Mouse (Mus musculus) forebrain, embryonic 12.5 days (tissue): Measurements from ENCODE around the gene Ranbp9. TPM values are rescaled to one million over a fixed set of nuclear protein-coding genes. Genes with fewer than 3 reads are reported as not detected.

Experiments
- ATAC-seq: fragments of 200-750 bp; cut with Nextera tagmentation; 2 replicates; pipeline ENCODE4 v1.8.0; 2017; ENCODE audit warnings: moderate TSS enrichment; ENCODE audit not compliant: low FRiP score
- H3K27ac ChIP-seq: fragments of 300-500 bp; sonication (generic); 2 replicates; pipeline ENCODE4 v1.5.1; 2016; ENCODE audit warnings: mild to moderate bottlenecking
- H3K27me3 ChIP-seq: fragments of 300-500 bp; sonication (generic); 2 replicates; pipeline ENCODE4 v1.6.1; 2016; ENCODE audit warnings: mild to moderate bottlenecking
- H3K36me3 ChIP-seq: fragments of 300-500 bp; sonication (generic); replicated peaks from 2 replicates; pipeline ENCODE4 v1.6.1; 2016; ENCODE audit warnings: mild to moderate bottlenecking
- H3K4me1 ChIP-seq: fragments of 300-500 bp; sonication (generic); 2 replicates; pipeline ENCODE4 v1.6.1; 2016
- H3K4me2 ChIP-seq: fragments of 300-500 bp; sonication (generic); 2 replicates; pipeline ENCODE4 v1.6.1; 2016; ENCODE audit warnings: mild to moderate bottlenecking, moderate library complexity
- H3K4me3 ChIP-seq: fragments of 300-500 bp; sonication (generic); replicated peaks from 2 replicates; pipeline ENCODE4 v1.5.1; 2016; ENCODE audit warnings: mild to moderate bottlenecking
- H3K9ac ChIP-seq: fragments of 300-500 bp; sonication (generic); 2 replicates; pipeline ENCODE4 v1.6.1; 2016; ENCODE audit warnings: mild to moderate bottlenecking
- H3K9me3 ChIP-seq: fragments of 300-500 bp; sonication (generic); 2 replicates; pipeline ENCODE4 v1.6.1; 2016
- WGBS: fragments of 180-500 bp; shearing (Covaris S2); methylation state at CpG from one replicate; pipeline ENCODE4 v1.1.7; 2016; 5-methylcytosine and 5-hydroxymethylcytosine counted together
- polyA plus RNA-seq: library from polyadenylated mRNA; unstranded; fragments of >200 nt; fragmentation: Nextera tagmentation; extraction: Ambion mirVana; gene quantifications from 2 replicates; pipeline ENCODE4 v1.2.1, GENCODE M21; 2016

The Ranbp9 gene
- polyA plus RNA-seq, 1 experiment from 2014 or later = 13.4 TPM

DNA sequence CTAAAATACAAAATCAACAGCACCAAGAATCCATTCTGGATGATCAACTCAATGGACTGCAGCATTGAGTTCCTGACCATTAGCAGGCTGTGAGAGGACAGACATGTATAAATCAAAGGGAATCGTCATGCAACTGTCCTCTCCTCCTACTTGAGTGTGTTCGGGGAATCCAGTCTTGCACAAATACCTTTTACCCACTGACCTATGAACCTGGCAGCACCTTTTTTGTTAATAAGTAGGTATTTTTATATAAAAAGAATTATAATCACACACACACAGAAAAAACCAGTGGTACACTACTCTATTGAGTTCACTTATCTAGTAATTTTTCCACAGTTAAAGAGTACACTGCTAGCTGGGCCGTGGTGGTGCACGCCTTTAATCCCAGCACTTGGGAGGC, 37.4 kb downstream of the Ranbp9 start:
- no peak for ATAC-seq
- Histone ChIP-seq H3K27ac (no peak overlapping the region), H3K4me1 (peaks cover 10% of the 10 kb centered on the region), H3K4me2 (no peak overlapping the region), H3K4me3 (no peak overlapping the region), H3K9me3 (no peaks in the 10 kb centered on the region), H3K9ac (no peak overlapping the region), H3K27me3 (no peaks in the 10 kb centered on the region), H3K36me3 (no peaks in the 10 kb centered on the region)
- 96% methylated on average over 4 of the region's 4 CpGs for WGBS

DNA sequence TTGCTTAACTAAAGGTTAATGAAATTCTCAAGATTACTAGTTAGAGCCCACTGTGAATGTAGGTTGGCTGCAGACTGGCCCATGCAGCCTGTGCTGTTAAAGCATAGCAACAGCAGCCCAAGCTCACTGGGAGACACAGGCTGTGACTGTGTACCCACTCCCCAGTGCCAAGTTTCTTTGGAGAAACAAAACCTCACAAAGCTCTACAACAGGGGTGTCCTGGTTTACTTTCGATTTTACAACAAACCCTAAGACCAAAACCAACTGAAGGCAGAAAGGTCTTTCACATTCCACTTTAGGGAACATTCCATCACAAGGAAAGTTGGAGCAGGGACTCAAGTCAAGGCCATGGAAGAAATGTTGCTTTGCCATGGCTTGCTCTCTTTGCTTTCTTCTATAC, 38.5 kb downstream of the Ranbp9 start:
- Histone ChIP-seq H3K27me3 (no peaks in the 10 kb centered on the region), H3K36me3 (no peaks in the 10 kb centered on the region), H3K9ac (no peak overlapping the region), H3K4me3 (no peak overlapping the region), H3K4me1 (peaks cover 9% of the 10 kb centered on the region), H3K27ac (no peak overlapping the region), H3K4me2 (no peak overlapping the region), H3K9me3 (no peaks in the 10 kb centered on the region)
- no peak for ATAC-seq
- 89% methylated on average over 1 of the region's 1 CpGs for WGBS

DNA sequence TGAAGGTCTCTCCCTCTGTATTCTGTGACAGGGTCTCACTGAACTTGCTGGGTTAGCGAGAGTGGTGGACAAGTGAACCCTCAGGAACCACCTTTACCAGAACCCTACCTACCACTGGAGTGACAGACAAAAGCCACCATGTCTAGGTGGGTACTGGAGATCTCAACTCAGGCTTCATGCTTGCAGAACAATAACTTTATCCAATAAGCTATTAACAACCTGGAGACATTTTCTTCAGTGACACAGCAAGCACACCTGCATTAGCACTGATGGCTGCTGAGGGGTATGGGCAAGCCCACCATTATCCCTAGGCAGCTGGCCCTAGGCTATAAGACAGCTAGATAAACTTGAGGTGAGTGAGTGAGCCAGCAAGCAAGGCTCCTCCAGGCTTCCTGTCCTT, 40.7 kb downstream of the Ranbp9 start:
- H3K4me1 ChIP-seq = no peaks in the 10 kb centered on the region
- no peaks in the 10 kb centered on the region for H3K27me3 ChIP-seq
- H3K9ac ChIP-seq = no peak overlapping the region
- no peak for ATAC-seq
- H3K4me2 ChIP-seq = no peak overlapping the region
- no peaks in the 10 kb centered on the region for H3K36me3 ChIP-seq
- no peak overlapping the region for H3K4me3 ChIP-seq
- no peaks in the 10 kb centered on the region for H3K9me3 ChIP-seq
- 88% methylated on average over 1 of the region's 1 CpGs for WGBS
- H3K27ac ChIP-seq = no peak overlapping the region

DNA sequence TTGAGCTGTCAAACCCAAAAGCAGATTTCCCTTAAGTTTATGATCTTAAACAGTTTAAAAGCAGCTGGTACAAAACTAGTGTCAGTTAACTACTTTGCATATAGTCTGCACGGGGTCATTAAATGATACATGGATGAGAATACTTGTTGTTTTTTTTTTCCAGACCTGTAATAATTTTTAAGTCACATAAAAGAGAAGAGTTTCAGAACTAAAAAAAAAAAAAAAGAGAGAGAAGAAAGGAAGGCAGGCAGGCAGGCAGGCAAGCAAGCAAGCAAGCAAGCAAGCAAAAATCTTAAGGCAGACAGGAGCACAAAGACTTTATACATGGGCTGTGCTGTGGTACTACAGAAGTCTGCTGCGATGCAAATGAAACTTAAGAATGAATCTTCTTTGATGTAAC, 47.7 kb downstream of the Ranbp9 start:
- H3K27ac ChIP-seq = no peak overlapping the region
- H3K27me3 ChIP-seq = no peaks in the 10 kb centered on the region
- 94% methylated on average over 2 of the region's 2 CpGs for WGBS
- H3K36me3 ChIP-seq = peaks cover 5% of the 10 kb centered on the region
- no peak overlapping the region for H3K4me2 ChIP-seq
- H3K4me1 ChIP-seq = no peaks in the 10 kb centered on the region
- no peak for ATAC-seq
- no peak overlapping the region for H3K9ac ChIP-seq
- no peaks in the 10 kb centered on the region for H3K9me3 ChIP-seq
- no peak overlapping the region for H3K4me3 ChIP-seq

DNA sequence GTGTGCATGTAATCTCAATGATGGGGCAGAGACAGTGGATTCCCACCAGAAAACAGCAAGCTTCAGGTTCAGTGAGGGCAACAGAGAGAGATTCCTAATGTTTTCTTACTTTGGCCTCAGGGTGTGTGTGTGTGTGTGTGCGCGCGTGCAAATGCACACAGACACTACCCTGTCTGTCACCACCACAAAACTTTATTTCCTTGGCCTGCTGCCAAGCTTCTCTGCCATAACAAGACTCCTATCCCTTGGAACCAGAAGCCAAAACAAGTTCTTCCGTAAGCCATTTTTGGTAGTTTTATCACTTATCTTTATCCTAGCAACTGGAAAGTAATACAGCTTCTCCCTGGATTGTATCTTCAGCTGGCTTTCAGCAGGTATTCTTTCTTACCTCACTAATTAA, 52.6 kb downstream of the Ranbp9 start:
- H3K9ac ChIP-seq = no peak overlapping the region
- H3K4me2 ChIP-seq = no peak overlapping the region
- no peak overlapping the region for H3K27ac ChIP-seq
- H3K4me1 ChIP-seq = no peaks in the 10 kb centered on the region
- peaks cover 15% of the 10 kb centered on the region for H3K36me3 ChIP-seq
- WGBS = 96% methylated on average over 4 of the region's 4 CpGs
- no peaks in the 10 kb centered on the region for H3K27me3 ChIP-seq
- ATAC-seq = no peak
- H3K4me3 ChIP-seq = no peak overlapping the region
- H3K9me3 ChIP-seq = no peaks in the 10 kb centered on the region

DNA sequence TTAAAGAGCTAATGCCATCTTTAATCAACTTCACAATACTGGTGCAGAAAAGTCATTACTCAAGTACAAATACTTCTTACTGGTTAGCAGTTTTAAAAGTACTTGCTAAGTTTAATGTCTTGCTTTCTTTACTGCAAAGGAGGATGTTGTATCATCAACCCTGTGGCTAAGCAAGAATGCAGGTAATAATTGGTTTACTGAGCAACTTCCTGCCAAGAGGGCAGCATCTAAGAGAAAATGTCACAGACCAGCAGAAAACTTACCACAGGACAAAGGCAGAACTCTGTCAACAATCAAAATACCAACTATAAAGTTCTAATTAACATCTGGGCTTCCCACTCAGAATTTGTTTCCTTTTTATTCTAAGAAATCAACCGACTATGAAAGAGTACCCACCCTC, 65.8 kb downstream of the Ranbp9 start:
- no peak overlapping the region for H3K27ac ChIP-seq
- H3K27me3 ChIP-seq = no peaks in the 10 kb centered on the region
- no peak overlapping the region for H3K4me2 ChIP-seq
- H3K9ac ChIP-seq = no peak overlapping the region
- H3K9me3 ChIP-seq = no peaks in the 10 kb centered on the region
- ATAC-seq = no peak
- no peak overlapping the region for H3K4me3 ChIP-seq
- 81% methylated on average over 1 of the region's 1 CpGs for WGBS
- H3K36me3 ChIP-seq = peaks cover 70% of the 10 kb centered on the region
- no peaks in the 10 kb centered on the region for H3K4me1 ChIP-seq

DNA sequence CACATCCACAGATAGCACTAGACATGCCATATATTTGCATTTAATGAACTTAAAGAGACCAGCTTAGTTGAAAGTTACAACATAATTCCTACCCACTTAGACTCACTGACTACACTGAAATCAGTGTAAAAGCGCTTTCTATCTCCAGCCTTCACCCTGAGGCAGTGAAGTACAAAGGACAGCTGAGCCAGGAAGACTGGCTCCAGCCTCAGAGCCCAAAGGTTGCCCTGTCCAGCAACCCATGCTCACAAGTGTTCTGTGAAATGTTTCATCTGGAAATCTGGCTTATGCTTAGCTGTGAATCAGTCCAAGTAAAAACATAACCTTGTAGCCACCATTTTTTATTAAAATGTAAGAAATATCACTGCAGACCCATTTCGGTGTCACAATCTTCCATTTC, 67.5 kb downstream of the Ranbp9 start:
- no peak for ATAC-seq
- no peak overlapping the region for H3K27ac ChIP-seq
- no peak overlapping the region for H3K4me2 ChIP-seq
- H3K4me3 ChIP-seq = no peak overlapping the region
- no peaks in the 10 kb centered on the region for H3K9me3 ChIP-seq
- peaks cover 57% of the 10 kb centered on the region for H3K36me3 ChIP-seq
- H3K4me1 ChIP-seq = no peaks in the 10 kb centered on the region
- no peak overlapping the region for H3K9ac ChIP-seq
- WGBS = 92% methylated on average over 2 of the region's 2 CpGs
- no peaks in the 10 kb centered on the region for H3K27me3 ChIP-seq

DNA sequence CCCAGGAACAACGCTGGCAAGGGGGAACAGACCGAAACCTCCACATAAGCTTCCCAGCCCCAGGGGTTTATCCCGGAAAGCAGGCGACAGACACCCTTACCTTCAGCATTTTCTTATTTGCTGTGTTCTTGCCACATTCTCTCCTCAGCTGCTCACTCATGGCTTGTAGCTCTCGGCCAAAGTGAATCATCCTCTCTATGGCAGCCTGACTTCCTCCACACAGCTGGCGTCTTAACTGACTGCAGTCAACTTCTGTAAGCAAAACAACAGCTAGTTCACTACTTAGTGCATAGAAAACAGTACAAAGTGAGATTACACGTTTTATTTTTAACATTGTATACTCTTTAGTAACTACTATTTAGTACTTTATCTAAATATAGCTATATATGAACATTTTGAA, 68.8 kb downstream of the Ranbp9 start:
- Histone ChIP-seq H3K36me3 (peaks cover 64% of the 10 kb centered on the region), H3K4me3 (no peak overlapping the region), H3K27me3 (no peaks in the 10 kb centered on the region), H3K4me1 (no peaks in the 10 kb centered on the region), H3K9ac (no peak overlapping the region), H3K9me3 (no peaks in the 10 kb centered on the region), H3K27ac (no peak overlapping the region), H3K4me2 (no peak overlapping the region)
- ATAC-seq = no peak
- 91% methylated on average over 7 of the region's 7 CpGs for WGBS

DNA sequence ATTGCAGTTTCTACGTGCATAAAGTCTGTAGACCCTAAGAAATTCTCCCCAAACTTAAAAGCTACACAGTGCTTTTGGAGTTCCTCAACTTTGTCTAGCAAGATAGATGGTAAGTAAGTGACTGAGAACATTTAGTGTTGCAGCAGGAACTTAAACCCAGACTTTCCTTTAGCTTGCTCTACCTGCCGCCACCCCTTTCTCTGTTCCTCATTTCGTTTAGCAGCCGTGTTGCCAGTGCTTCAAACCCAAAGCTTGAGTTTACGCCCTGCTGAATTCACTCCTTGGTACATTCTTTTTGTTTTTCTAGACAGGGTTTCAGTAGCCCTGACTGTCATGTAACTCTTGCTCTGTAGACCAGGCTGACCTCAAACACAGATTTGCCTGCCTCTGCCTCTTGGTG, 81.5 kb downstream of the Ranbp9 start:
- no peaks in the 10 kb centered on the region for H3K9me3 ChIP-seq
- H3K4me2 ChIP-seq = peak overlapping the region; percentile 78
- H3K9ac ChIP-seq = no peak overlapping the region
- no peaks in the 10 kb centered on the region for H3K27me3 ChIP-seq
- WGBS = 91% methylated on average over 5 of the region's 5 CpGs
- no peak for ATAC-seq
- H3K27ac ChIP-seq = no peak overlapping the region
- peak overlapping the region; percentile 90 for H3K4me3 ChIP-seq
- peaks cover 11% of the 10 kb centered on the region for H3K4me1 ChIP-seq
- H3K36me3 ChIP-seq = peaks cover 51% of the 10 kb centered on the region

DNA sequence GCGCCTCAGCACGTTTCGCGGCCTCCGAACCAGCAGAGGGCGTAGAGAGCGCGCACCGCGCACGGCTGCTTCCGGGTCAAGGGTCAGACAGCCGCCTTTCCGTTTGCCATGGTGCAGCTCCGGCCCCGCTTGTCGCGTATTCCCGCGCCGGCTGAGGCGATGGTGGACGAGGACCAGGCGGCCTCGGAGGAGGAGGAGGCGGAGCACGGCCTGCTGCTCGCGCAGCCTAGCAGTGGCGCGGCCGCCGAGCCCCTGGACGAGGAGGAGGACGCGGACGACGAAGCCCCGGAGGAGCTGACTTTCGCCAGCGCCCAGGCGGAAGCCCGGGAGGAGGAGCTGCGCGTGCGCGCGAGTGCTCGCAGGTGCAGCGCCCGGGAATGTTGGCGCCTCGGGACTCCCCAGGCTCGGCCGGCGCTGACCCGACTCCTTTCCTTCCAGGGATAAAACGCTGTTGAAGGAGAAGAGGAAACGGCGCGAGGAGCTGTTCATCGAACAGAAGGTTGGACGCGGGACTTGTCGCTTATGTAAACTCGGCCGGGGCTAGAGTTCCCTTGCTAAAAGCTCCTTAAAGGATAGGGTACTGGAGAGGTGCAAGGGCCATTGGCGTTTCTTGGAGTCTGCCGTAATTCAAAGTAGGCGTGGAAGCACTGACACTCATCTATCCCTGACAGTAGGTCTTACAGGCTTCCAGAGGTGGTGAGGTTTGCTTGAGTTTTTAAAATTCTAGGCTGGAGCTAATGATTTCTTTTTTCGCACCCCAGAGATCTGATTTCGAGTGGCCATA, 82.6 kb downstream of the Ranbp9 start, which contains the start of gene Nol7:
Gene Nol7, plus strand, starts transcription at position 94 of the 784 bp plus-strand sequence.
- Histone ChIP-seq H3K4me3 (peak within 1 kb of the TSS; percentile 90), H3K36me3 (peaks cover 52% of the 10 kb centered on the region), H3K9me3 (no peaks in the 10 kb centered on the region), H3K27ac (peak within 1 kb of the TSS; percentile 97), H3K4me2 (peak within 1 kb of the TSS; percentile 78), H3K27me3 (no peaks in the 10 kb centered on the region), H3K4me1 (peaks cover 11% of the 10 kb centered on the region), H3K9ac (peak within 1 kb of the TSS; percentile 86)
- peak; percentile 93 for ATAC-seq
- WGBS = 1% methylated on average over 69 of the region's 72 CpGs

DNA sequence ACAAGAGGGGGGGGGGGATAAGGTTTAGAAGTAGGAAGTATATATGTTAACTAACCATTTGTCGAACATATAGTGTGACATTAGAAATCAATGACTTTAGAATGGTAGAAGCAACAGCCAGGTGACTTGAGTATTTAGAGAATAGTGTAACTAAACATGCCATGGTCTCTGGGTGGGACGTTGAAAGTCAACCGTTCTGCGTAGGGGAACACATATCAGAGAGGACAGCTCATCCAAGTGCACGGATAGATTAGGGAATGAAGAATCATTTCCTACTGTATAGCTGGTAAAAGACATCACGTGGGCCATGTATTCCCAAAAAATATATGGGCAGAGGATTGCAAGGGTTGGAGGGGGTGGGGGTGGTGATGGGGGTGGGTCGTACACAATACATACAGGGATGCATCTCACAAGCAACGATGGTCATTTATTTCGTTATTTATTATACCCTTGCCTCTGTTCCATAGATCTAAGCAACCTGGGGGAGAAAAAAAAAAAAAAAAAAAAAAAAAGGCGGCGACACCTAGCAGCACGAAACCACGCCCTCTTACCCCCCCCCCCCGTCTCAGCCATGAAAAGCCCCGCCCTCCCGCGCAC, 83.3 kb downstream of the Ranbp9 start:
- peak overlapping the region; percentile 97; the same call in 1 of the 2 replicates for H3K27ac ChIP-seq
- no peaks in the 10 kb centered on the region for H3K9me3 ChIP-seq
- H3K9ac ChIP-seq = peak overlapping the region; percentile 86; the same call in 1 of the 2 replicates
- H3K27me3 ChIP-seq = no peaks in the 10 kb centered on the region
- peak overlapping the region; percentile 78 for H3K4me2 ChIP-seq
- H3K4me3 ChIP-seq = peak overlapping the region; percentile 90
- peaks cover 11% of the 10 kb centered on the region for H3K4me1 ChIP-seq
- no peak; the same call in 1 of the 2 replicates for ATAC-seq
- peaks cover 46% of the 10 kb centered on the region for H3K36me3 ChIP-seq
- 47% methylated on average over 15 of the region's 17 CpGs for WGBS

DNA sequence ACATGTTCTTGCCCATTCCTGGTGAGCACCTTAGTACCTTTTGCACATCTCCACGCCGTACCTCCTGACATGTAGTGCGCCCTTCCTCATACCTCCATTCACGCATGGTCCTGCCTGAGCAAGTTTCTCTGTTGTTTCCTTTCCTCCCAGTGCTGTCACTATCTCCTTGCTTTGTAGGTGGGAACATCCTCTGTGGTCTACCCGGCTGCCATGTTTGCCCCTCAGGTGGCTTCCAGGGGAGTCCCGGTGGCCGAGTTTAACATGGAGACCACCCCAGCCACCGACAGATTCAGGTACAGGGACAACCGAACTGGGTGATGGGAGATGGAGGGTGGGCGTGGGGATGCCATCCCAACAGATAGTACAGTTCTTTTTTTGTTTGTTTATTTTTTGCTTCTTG, 95.8 kb downstream of the Ranbp9 start:
- no peak for ATAC-seq
- H3K9me3 ChIP-seq = no peaks in the 10 kb centered on the region
- peaks cover 12% of the 10 kb centered on the region; the same call in 1 of the 2 replicates for H3K36me3 ChIP-seq
- no peak overlapping the region for H3K4me3 ChIP-seq
- H3K4me2 ChIP-seq = no peak overlapping the region
- WGBS = 96% methylated on average over 10 of the region's 10 CpGs
- no peaks in the 10 kb centered on the region for H3K4me1 ChIP-seq
- no peak overlapping the region for H3K27ac ChIP-seq
- H3K27me3 ChIP-seq = no peaks in the 10 kb centered on the region
- H3K9ac ChIP-seq = no peak overlapping the region

DNA sequence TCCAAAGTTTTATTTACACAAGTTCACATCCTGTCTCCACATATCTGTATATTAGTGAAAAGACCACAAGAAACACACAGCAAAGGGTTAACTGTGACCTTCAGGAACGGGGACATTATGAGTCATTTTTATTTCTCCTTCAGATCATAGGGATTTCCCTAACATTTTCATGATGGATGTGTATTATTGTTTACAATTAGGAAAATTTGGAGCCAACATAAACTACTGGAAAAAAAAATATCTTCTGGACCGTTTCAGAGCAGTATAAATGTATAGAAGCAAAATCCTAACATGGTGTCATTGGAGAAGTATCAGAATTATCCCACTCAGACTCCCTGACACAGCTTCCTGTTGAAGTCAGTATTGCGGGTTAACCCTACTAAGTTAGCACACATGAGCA, 101.1 kb downstream of the Ranbp9 start:
- H3K36me3 ChIP-seq = peaks cover 21% of the 10 kb centered on the region
- H3K4me3 ChIP-seq = no peak overlapping the region
- ATAC-seq = no peak
- H3K4me2 ChIP-seq = no peak overlapping the region
- no peaks in the 10 kb centered on the region for H3K9me3 ChIP-seq
- H3K4me1 ChIP-seq = no peaks in the 10 kb centered on the region
- H3K9ac ChIP-seq = no peak overlapping the region
- no peaks in the 10 kb centered on the region for H3K27me3 ChIP-seq
- 92% methylated on average over 3 of the region's 3 CpGs for WGBS
- no peak overlapping the region for H3K27ac ChIP-seq
